Mouse (Mus musculus): Measurements from ENCODE around the gene Sdhaf4.

DNA sequence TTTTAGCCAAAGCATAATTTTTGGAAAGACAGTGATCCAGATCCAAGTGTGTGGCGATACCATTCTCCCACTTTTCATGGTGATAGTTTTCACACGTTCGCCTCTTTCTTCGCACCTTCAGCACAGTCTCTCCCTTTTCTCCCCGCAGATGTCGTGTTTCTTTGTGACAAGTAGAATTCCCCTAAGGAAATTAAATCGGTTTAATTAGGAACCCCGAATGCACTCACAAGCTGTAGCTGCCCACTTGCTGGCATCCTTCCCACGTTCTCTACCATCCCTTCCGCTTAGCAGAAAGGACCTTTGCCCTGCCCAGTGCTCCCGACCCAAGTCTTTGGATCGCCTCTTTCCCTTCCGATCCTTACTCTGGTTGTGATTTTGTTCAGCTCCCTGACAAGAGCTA lies 51.5 kb downstream of the Sdhaf4 start:
- TF ChIP-seq TAL1 (IDR thresholded peaks at IDR 0.05; ENCODE audit: low read length) (no peak), GATA1 (IDR thresholded peaks at IDR 0.05; ENCODE audit: low read length) (no peak)

Data from erythroblast, embryonic 14.5 days (primary cell).